11 mouse cellular contexts compared by ENCODE assay signal in genomic region chr17:10338286-10338685, GRCm38 (mm10). TPM values are rescaled to one million over a fixed set of nuclear protein-coding genes. Genes with fewer than 3 reads are reported as not detected.
A peak's percentile ranks its signal among the peaks of the same experiment; 100 is the strongest.
DNase-seq lines count a peak whose midpoint lies in the region; ATAC-seq and TF ChIP-seq lines count a peak whose summit lies in the region.
"Had no signal": no experiment of that assay in that cellular context is flagged by ENCODE, and none has a peak within 500 bp of the region (broad histone marks: within the 10 kb centered on the region; RNA-seq: fewer than 3 reads in every experiment).

No protein-coding gene starts in this region.

- H3K4me1 ChIP-seq in heart, embryonic 15.5 days (replicated peaks), result peaks cover 42% of the 10 kb centered on the region
- peaks cover 18% of the 10 kb centered on the region for H3K4me1 ChIP-seq in midbrain, embryonic 16.5 days (ENCODE audit: control insufficient read depth, insufficient read depth, low read length)
- peaks cover 35% of the 10 kb centered on the region for H3K4me1 ChIP-seq in midbrain, embryonic 11.5 days (ENCODE audit: control insufficient read depth, insufficient read depth, low read length)
- peaks cover 19% of the 10 kb centered on the region; the same call in 1 of the 2 replicates for H3K4me1 ChIP-seq in limb, embryonic 11.5 days (ENCODE audit: control insufficient read depth, insufficient read depth, low read length)
- no peaks in the 10 kb centered on the region for H3K4me1 ChIP-seq in stomach, postnatal 0 days (replicated peaks; ENCODE audit: control insufficient read depth, insufficient read depth)

- H3K27me3 ChIP-seq in heart, embryonic 15.5 days, result no peaks in the 10 kb centered on the region
- no peaks in the 10 kb centered on the region for H3K27me3 ChIP-seq in midbrain, embryonic 16.5 days (ENCODE audit: control insufficient read depth, insufficient read depth, low read depth, low read length)
- H3K27me3 ChIP-seq in midbrain, embryonic 11.5 days (ENCODE audit: control insufficient read depth, insufficient read depth, low read length), result no peaks in the 10 kb centered on the region
- H3K27me3 ChIP-seq in limb, embryonic 11.5 days (ENCODE audit: control insufficient read depth, insufficient read depth, low read length), result no peaks in the 10 kb centered on the region
- no peaks in the 10 kb centered on the region for H3K27me3 ChIP-seq in stomach, postnatal 0 days (ENCODE audit: control insufficient read depth, insufficient read depth, low read length)

- peak overlapping the region; percentile 44; the same call in 1 of the 2 replicates for H3K27ac ChIP-seq in heart, embryonic 15.5 days
- H3K27ac ChIP-seq in midbrain, embryonic 16.5 days (ENCODE audit: low read length), result peak overlapping the region; percentile 17
- H3K27ac ChIP-seq in midbrain, embryonic 11.5 days (ENCODE audit: low read depth, low read length), result no peak overlapping the region
- H3K27ac ChIP-seq in limb, embryonic 11.5 days (replicated peaks; ENCODE audit: low read depth, low read length), result no peak overlapping the region
- no peak overlapping the region for H3K27ac ChIP-seq in stomach, postnatal 0 days (replicated peaks)
- H3K27ac ChIP-seq: heart, adult 2 months had no signal

- no peak overlapping the region for H3K9ac ChIP-seq in heart, embryonic 15.5 days
- no peak overlapping the region for H3K9ac ChIP-seq in midbrain, embryonic 16.5 days (ENCODE audit: low read depth, low read length)
- no peak overlapping the region for H3K9ac ChIP-seq in midbrain, embryonic 11.5 days (ENCODE audit: low read length)
- no peak overlapping the region for H3K9ac ChIP-seq in limb, embryonic 11.5 days (ENCODE audit: low read length)
- H3K9ac ChIP-seq in stomach, postnatal 0 days (ENCODE audit: low read length), result no peak overlapping the region
- H3K9ac ChIP-seq: forebrain, postnatal 0 days had no signal

- no peak overlapping the region for H3K4me2 ChIP-seq in heart, embryonic 15.5 days
- no peak overlapping the region for H3K4me2 ChIP-seq in midbrain, embryonic 16.5 days (ENCODE audit: low read length)
- H3K4me2 ChIP-seq in midbrain, embryonic 11.5 days, result no peak overlapping the region
- H3K4me2 ChIP-seq in limb, embryonic 11.5 days (ENCODE audit: low read depth, severe bottlenecking), result no peak overlapping the region
- H3K4me2 ChIP-seq in stomach, postnatal 0 days (replicated peaks; ENCODE audit: low read depth), result no peak overlapping the region

- H3K9me3 ChIP-seq in heart, embryonic 15.5 days (replicated peaks), result no peaks in the 10 kb centered on the region
- H3K9me3 ChIP-seq in midbrain, embryonic 16.5 days (replicated peaks; ENCODE audit: control insufficient read depth, low read length, poor library complexity, severe bottlenecking), result no peaks in the 10 kb centered on the region
- no peaks in the 10 kb centered on the region for H3K9me3 ChIP-seq in midbrain, embryonic 11.5 days (ENCODE audit: control insufficient read depth, low read length)
- no peaks in the 10 kb centered on the region for H3K9me3 ChIP-seq in limb, embryonic 11.5 days (ENCODE audit: control insufficient read depth, low read length)
- H3K9me3 ChIP-seq in stomach, postnatal 0 days (ENCODE audit: control insufficient read depth, low read length), result no peaks in the 10 kb centered on the region

- TF ChIP-seq CTCF in stomach, postnatal 0 days (IDR thresholded peaks at IDR 0.05; ENCODE audit: low read depth), result no peak

- H3K36me3 ChIP-seq in heart, embryonic 15.5 days, result no peaks in the 10 kb centered on the region
- no peaks in the 10 kb centered on the region for H3K36me3 ChIP-seq in midbrain, embryonic 16.5 days (ENCODE audit: control insufficient read depth, insufficient read depth, low read length)
- no peaks in the 10 kb centered on the region for H3K36me3 ChIP-seq in midbrain, embryonic 11.5 days (ENCODE audit: control insufficient read depth, insufficient read depth, low read length)
- H3K36me3 ChIP-seq in limb, embryonic 11.5 days (ENCODE audit: control insufficient read depth, insufficient read depth, low read length), result no peaks in the 10 kb centered on the region
- no peaks in the 10 kb centered on the region for H3K36me3 ChIP-seq in stomach, postnatal 0 days (ENCODE audit: control insufficient read depth, insufficient read depth, low read length)

- DNase-seq in heart, adult 18-20 months, result no peak
- DNase-seq in midbrain, embryonic 11.5 days (ENCODE audit: low spot score, missing footprints), result no peak
- DNase-seq in limb, embryonic 11.5 days (ENCODE audit: low spot score), result peak; percentile 28
- peak; percentile 12 for DNase-seq in stomach, postnatal 0 days (ENCODE audit: low spot score)
- no peak for DNase-seq in c-Kit-positive CD71-positive TER-119-positive erythroid progenitor cells, embryonic 14.5 days (ENCODE audit: low spot score)
- DNase-seq: forebrain, postnatal 0 days; thymus, postnatal 25 days had no signal

- no peak for TF ChIP-seq EP300 in stomach, postnatal 0 days (optimal IDR thresholded peaks at IDR 0.05)

- ATAC-seq in heart, embryonic 15.5 days (replicated peaks; ENCODE audit: insufficient number of reproducible peaks, insufficient read depth, low FRiP score, low read depth), result no peak
- no peak for ATAC-seq in midbrain, embryonic 16.5 days
- ATAC-seq in midbrain, embryonic 11.5 days (ENCODE audit: low FRiP score), result no peak
- ATAC-seq in limb, embryonic 11.5 days (ENCODE audit: insufficient number of reproducible peaks, low FRiP score, low TSS enrichment, low read depth), result no peak
- no peak for ATAC-seq in stomach, postnatal 0 days (ENCODE audit: low FRiP score, low TSS enrichment)
- ATAC-seq in erythroid progenitor cell, adult 5-6 weeks (replicated peaks; ENCODE audit: low FRiP score, poor library complexity, severe bottlenecking), result no peak
- ATAC-seq: forebrain, postnatal 0 days had no signal

- no peak overlapping the region for H3K4me3 ChIP-seq in heart, embryonic 15.5 days
- no peak overlapping the region for H3K4me3 ChIP-seq in midbrain, embryonic 16.5 days (ENCODE audit: low read depth, low read length)
- no peak overlapping the region for H3K4me3 ChIP-seq in midbrain, embryonic 11.5 days (ENCODE audit: low read depth, low read length)
- H3K4me3 ChIP-seq in limb, embryonic 11.5 days (ENCODE audit: low read depth, low read length), result no peak overlapping the region
- no peak overlapping the region for H3K4me3 ChIP-seq in stomach, postnatal 0 days (ENCODE audit: low read depth, low read length)
- H3K4me3 ChIP-seq: heart, adult 2 months had no signal

- 39% methylated on average over 10 of the region's 10 CpGs for WGBS in heart, embryonic 15.5 days
- WGBS in midbrain, embryonic 16.5 days, result 81% methylated on average over 10 of the region's 10 CpGs
- 74% methylated on average over 10 of the region's 10 CpGs for WGBS in midbrain, embryonic 11.5 days
- 68% methylated on average over 10 of the region's 10 CpGs for WGBS in limb, embryonic 11.5 days
- WGBS in stomach, postnatal 0 days, result 58% methylated on average over 10 of the region's 10 CpGs

RNA-seq across cellular contexts. Expression of gene Qk, which starts 18.6 kb away (rescaled TPM):
- 34.3 and 43.3 TPM in 2 replicates for polyA plus RNA-seq in heart, embryonic 15.5 days (2015; fragmentation: Nextera tagmentation; extraction: Ambion mirVana)
- 100 to 1,000 TPM; 490 to 493 TPM for total RNA-seq in heart, adult 18-20 months (2021)
- 36.7 and 41.2 TPM in 2 replicates for polyA plus RNA-seq in midbrain, embryonic 16.5 days (2015; fragmentation: Nextera tagmentation; extraction: Ambion mirVana)
- polyA plus RNA-seq in midbrain, embryonic 11.5 days (2014; fragmentation: Nextera tagmentation; extraction: Ambion mirVana), result 63.2 and 73.7 TPM in 2 replicates
- 35.7 and 39.2 TPM in 2 replicates for polyA plus RNA-seq in limb, embryonic 11.5 days (2014; fragmentation: Nextera tagmentation; extraction: Ambion mirVana)
- 9.7 and 9.8 TPM in 2 replicates for polyA plus RNA-seq in stomach, postnatal 0 days (2015; fragmentation: Nextera tagmentation; extraction: Ambion mirVana)
- total RNA-seq in erythroid progenitor cell, adult 5-6 weeks (2015; ENCODE audit: low replicate concordance), result 154 and 211 TPM in 2 replicates
- 86.4 and 91.0 TPM in 2 replicates for total RNA-seq in erythroid progenitor cell, adult 5-6 weeks (2017; ENCODE audit: low replicate concordance)

Comparison
In these comparisons a context has a peak if more than half of its experiments do, and no peak if none do; other contexts are left out.
1. H3K27ac ChIP-seq: peak in heart, embryonic 15.5 days (single experiment) and midbrain, embryonic 16.5 days (single experiment); none in midbrain, embryonic 11.5 days (single experiment), limb, embryonic 11.5 days (single experiment) and stomach, postnatal 0 days (single experiment).
2. DNase-seq: peak in limb, embryonic 11.5 days (single experiment) and stomach, postnatal 0 days (single experiment); none in heart, adult 18-20 months (0 of 2), midbrain, embryonic 11.5 days (single experiment) and c-Kit-positive CD71-positive TER-119-positive erythroid progenitor cells, embryonic 14.5 days (single experiment).